Mouse (Mus musculus): ENCODE measurements around the gene Grsf1. TPM values are rescaled to one million over a fixed set of nuclear protein-coding genes. Genes with fewer than 3 reads are reported as not detected.

Gene Grsf1
- polyA plus RNA-seq, 1 experiment from 2014 or later = 61.5 TPM

- H3K27ac ChIP-seq (replicated peaks) = no peak overlapping the region
- peaks cover 20% of the 10 kb centered on the region; the same call in 1 of the 2 replicates for H3K4me1 ChIP-seq
- no peak overlapping the region for H3K4me3 ChIP-seq
- H3K4me2 ChIP-seq = 0 out of 2 replicates have a peak overlapping the region, but pooled peaks have one; percentile 16
- peaks cover 7% of the 10 kb centered on the region for H3K27me3 ChIP-seq (replicated peaks)
- H3K36me3 ChIP-seq = no peaks in the 10 kb centered on the region
- no peak overlapping the region for H3K9ac ChIP-seq
- ATAC-seq (ENCODE audit: extremely low read depth, insufficient number of reproducible peaks, low FRiP score, low TSS enrichment) = no peak
- WGBS = 31% methylated on average over 6 of the region's 6 CpGs
- no peaks in the 10 kb centered on the region for H3K9me3 ChIP-seq
Observed at GRCm38 (mm10) chr5:88685745-88686299, 9.9 kb upstream of the Grsf1 start.

GRCm38 (mm10) chr5:88685306-88685705, 9.3 kb upstream of the Grsf1 start:
- Histone ChIP-seq H3K27me3 (replicated peaks) (peaks cover 7% of the 10 kb centered on the region), H3K9ac (no peak overlapping the region), H3K4me2 (peak overlapping the region; percentile 16), H3K4me3 (no peak overlapping the region), H3K9me3 (no peaks in the 10 kb centered on the region), H3K27ac (replicated peaks) (no peak overlapping the region), H3K36me3 (no peaks in the 10 kb centered on the region), H3K4me1 (peaks cover 15% of the 10 kb centered on the region; the same call in 1 of the 2 replicates)
- whole genome bisulfite sequencing = 15% methylated on average over 6 of the region's 6 CpGs
- no peak for ATAC-seq (ENCODE audit: extremely low read depth, insufficient number of reproducible peaks, low FRiP score, low TSS enrichment)

- no peak overlapping the region for H3K4me2 ChIP-seq
- ATAC-seq (ENCODE audit: extremely low read depth, insufficient number of reproducible peaks, low FRiP score, low TSS enrichment) = no peak
- no peak overlapping the region for H3K4me3 ChIP-seq
- peaks cover 7% of the 10 kb centered on the region for H3K27me3 ChIP-seq (replicated peaks)
- H3K9ac ChIP-seq = no peak overlapping the region
- no peaks in the 10 kb centered on the region for H3K9me3 ChIP-seq
- WGBS = 27% methylated on average over 3 of the region's 3 CpGs
- H3K27ac ChIP-seq (replicated peaks) = no peak overlapping the region
- peaks cover 15% of the 10 kb centered on the region for H3K4me1 ChIP-seq
- H3K36me3 ChIP-seq = no peaks in the 10 kb centered on the region
Observed at GRCm38 (mm10) chr5:88684226-88684625, 8.3 kb upstream of the Grsf1 start.

GRCm38 (mm10) chr5:88683706-88684105, 7.7 kb upstream of the Grsf1 start:
- peaks cover 7% of the 10 kb centered on the region for H3K27me3 ChIP-seq (replicated peaks)
- no peak overlapping the region for H3K27ac ChIP-seq (replicated peaks)
- 62% methylated on average over 9 of the region's 9 CpGs for WGBS
- H3K4me1 ChIP-seq = peaks cover 20% of the 10 kb centered on the region
- no peak overlapping the region for H3K4me2 ChIP-seq
- no peaks in the 10 kb centered on the region for H3K9me3 ChIP-seq
- ATAC-seq (ENCODE audit: extremely low read depth, insufficient number of reproducible peaks, low FRiP score, low TSS enrichment) = no peak
- H3K9ac ChIP-seq = no peak overlapping the region
- no peak overlapping the region for H3K4me3 ChIP-seq
- H3K36me3 ChIP-seq = no peaks in the 10 kb centered on the region

GRCm38 (mm10) chr5:88680567-88680966, 4.6 kb upstream of the Grsf1 start:
- H3K4me3 ChIP-seq = no peak overlapping the region
- no peak overlapping the region for H3K27ac ChIP-seq (replicated peaks)
- no peak overlapping the region for H3K4me2 ChIP-seq
- H3K36me3 ChIP-seq = no peaks in the 10 kb centered on the region
- 83% methylated on average over 6 of the region's 6 CpGs for WGBS
- H3K9ac ChIP-seq = no peak overlapping the region
- ATAC-seq (ENCODE audit: extremely low read depth, insufficient number of reproducible peaks, low FRiP score, low TSS enrichment) = no peak
- H3K4me1 ChIP-seq = peaks cover 21% of the 10 kb centered on the region
- peaks cover 5% of the 10 kb centered on the region for H3K27me3 ChIP-seq (replicated peaks)
- no peaks in the 10 kb centered on the region for H3K9me3 ChIP-seq

- ATAC-seq (ENCODE audit: extremely low read depth, insufficient number of reproducible peaks, low FRiP score, low TSS enrichment) = no peak
- WGBS = 28% methylated on average over 6 of the region's 6 CpGs
- Histone ChIP-seq H3K36me3 (no peaks in the 10 kb centered on the region), H3K4me3 (no peak overlapping the region), H3K9me3 (no peaks in the 10 kb centered on the region), H3K9ac (no peak overlapping the region), H3K27ac (replicated peaks) (no peak overlapping the region), H3K4me2 (peak overlapping the region; percentile 19), H3K27me3 (replicated peaks) (no peaks in the 10 kb centered on the region), H3K4me1 (peaks cover 16% of the 10 kb centered on the region)
Observed at GRCm38 (mm10) chr5:88679341-88679740, 3.4 kb upstream of the Grsf1 start.

GRCm38 (mm10) chr5:88678929-88679328, 3.0 kb upstream of the Grsf1 start:
- peak overlapping the region; percentile 19 for H3K4me2 ChIP-seq

GRCm38 (mm10) chr5:88674703-88675442, 1.1 kb downstream of the Grsf1 start:
- Histone ChIP-seq H3K36me3 (peaks cover 38% of the 10 kb centered on the region), H3K27ac (replicated peaks) (peak overlapping the region; percentile 98), H3K9me3 (no peaks in the 10 kb centered on the region), H3K4me1 (peaks cover 32% of the 10 kb centered on the region), H3K9ac (peak overlapping the region; percentile 99), H3K27me3 (replicated peaks) (no peaks in the 10 kb centered on the region), H3K4me2 (peak overlapping the region; percentile 82), H3K4me3 (peak overlapping the region; percentile 98)
- WGBS = under 1% methylated on average over 33 of the region's 47 CpGs
- ATAC-seq (ENCODE audit: extremely low read depth, insufficient number of reproducible peaks, low FRiP score, low TSS enrichment) = peak; percentile 35

More at GRCm38 (mm10) chr5:88678929-88679328, 3.0 kb upstream of the Grsf1 start:
- no peaks in the 10 kb centered on the region for H3K36me3 ChIP-seq
- no peak overlapping the region for H3K9ac ChIP-seq
- no peak overlapping the region for H3K27ac ChIP-seq (replicated peaks)
- ATAC-seq (ENCODE audit: extremely low read depth, insufficient number of reproducible peaks, low FRiP score, low TSS enrichment) = no peak
- 39% methylated on average over 7 of the region's 7 CpGs for WGBS
- H3K4me1 ChIP-seq = peaks cover 21% of the 10 kb centered on the region
- H3K9me3 ChIP-seq = no peaks in the 10 kb centered on the region
- no peaks in the 10 kb centered on the region for H3K27me3 ChIP-seq (replicated peaks)
- no peak overlapping the region for H3K4me3 ChIP-seq

- WGBS = 89% methylated on average over 5 of the region's 5 CpGs
- H3K9ac ChIP-seq = no peak overlapping the region
Observed at GRCm38 (mm10) chr5:88663875-88664274, 12.1 kb downstream of the Grsf1 start.

GRCm38 (mm10) chr5:88663151-88663550, 12.8 kb downstream of the Grsf1 start:
- Histone ChIP-seq H3K4me2 (no peak overlapping the region), H3K27ac (replicated peaks) (no peak overlapping the region), H3K4me3 (no peak overlapping the region), H3K4me1 (no peaks in the 10 kb centered on the region), H3K9me3 (no peaks in the 10 kb centered on the region), H3K27me3 (replicated peaks) (no peaks in the 10 kb centered on the region), H3K36me3 (peaks cover 96% of the 10 kb centered on the region), H3K9ac (no peak overlapping the region)
- 85% methylated on average over 3 of the region's 3 CpGs for WGBS
- ATAC-seq (ENCODE audit: extremely low read depth, insufficient number of reproducible peaks, low FRiP score, low TSS enrichment) = no peak

More at GRCm38 (mm10) chr5:88663875-88664274, 12.1 kb downstream of the Grsf1 start:
- Histone ChIP-seq H3K9me3 (no peaks in the 10 kb centered on the region), H3K4me1 (no peaks in the 10 kb centered on the region), H3K4me2 (no peak overlapping the region), H3K4me3 (no peak overlapping the region), H3K36me3 (peaks cover 96% of the 10 kb centered on the region), H3K27ac (replicated peaks) (no peak overlapping the region), H3K27me3 (replicated peaks) (no peaks in the 10 kb centered on the region)
- ATAC-seq (ENCODE audit: extremely low read depth, insufficient number of reproducible peaks, low FRiP score, low TSS enrichment) = no peak

- no peak for ATAC-seq (ENCODE audit: extremely low read depth, insufficient number of reproducible peaks, low FRiP score, low TSS enrichment)
- 92% methylated on average over 1 of the region's 1 CpGs for WGBS
- H3K27ac ChIP-seq (replicated peaks) = no peak overlapping the region
Observed at GRCm38 (mm10) chr5:88657868-88658267, 18.1 kb downstream of the Grsf1 start.

More at GRCm38 (mm10) chr5:88657868-88658267, 18.1 kb downstream of the Grsf1 start:
- Histone ChIP-seq H3K4me3 (no peak overlapping the region), H3K4me2 (no peak overlapping the region), H3K9me3 (no peaks in the 10 kb centered on the region), H3K36me3 (peaks cover 91% of the 10 kb centered on the region), H3K4me1 (peaks cover 8% of the 10 kb centered on the region; the same call in 1 of the 2 replicates), H3K27me3 (replicated peaks) (no peaks in the 10 kb centered on the region), H3K9ac (no peak overlapping the region)

All from heart, embryonic 13.5 days (tissue).